Mouse (Mus musculus) limb, embryonic 15.5 days (tissue): Measurements from ENCODE around the gene 1700025G04Rik. TPM values are rescaled to one million over a fixed set of nuclear protein-coding genes. Genes with fewer than 3 reads are reported as not detected.

ENCODE experiments used
- ATAC-seq: fragments of 200-750 bp; cut with Nextera tagmentation; 2 replicates; pipeline ENCODE4 v1.8.0; 2017; ENCODE audit warnings: low read depth, moderate TSS enrichment; ENCODE audit not compliant: insufficient number of reproducible peaks, low FRiP score, low TSS enrichment
- H3K27ac ChIP-seq: fragments of 300-500 bp; sonication (generic); 2 replicates; pipeline ENCODE4 v1.5.1; 2015; ENCODE audit warnings: moderate library complexity, mild to moderate bottlenecking, inconsistent platforms
- H3K27me3 ChIP-seq: fragments of 300-500 bp; sonication (generic); 2 replicates; pipeline ENCODE4 v1.6.1; 2015; ENCODE audit warnings: inconsistent platforms
- H3K36me3 ChIP-seq: fragments of 300-500 bp; sonication (generic); 2 replicates; pipeline ENCODE4 v1.6.1; 2015; ENCODE audit warnings: inconsistent platforms
- H3K4me1 ChIP-seq: fragments of 300-500 bp; sonication (generic); 2 replicates; pipeline ENCODE4 v1.6.1; 2015; ENCODE audit warnings: inconsistent platforms
- H3K4me2 ChIP-seq: fragments of 300-500 bp; sonication (generic); 2 replicates; pipeline ENCODE4 v1.6.1; 2015; ENCODE audit warnings: mild to moderate bottlenecking, inconsistent platforms
- H3K4me3 ChIP-seq: fragments of 300-500 bp; sonication (generic); 2 replicates; pipeline ENCODE4 v1.5.1; 2015; ENCODE audit warnings: mild to moderate bottlenecking, inconsistent platforms
- H3K9ac ChIP-seq: fragments of 300-500 bp; sonication (generic); 2 replicates; pipeline ENCODE4 v1.6.1; 2015; ENCODE audit warnings: inconsistent platforms
- H3K9me3 ChIP-seq: fragments of 300-500 bp; sonication (generic); 2 replicates; pipeline ENCODE4 v1.6.1; 2016; ENCODE audit warnings: inconsistent platforms
- WGBS: fragments of 180-500 bp; shearing (Covaris S2); methylation state at CpG from one replicate; pipeline ENCODE4 v1.1.7; 2015; 5-methylcytosine and 5-hydroxymethylcytosine counted together
- polyA plus RNA-seq: library from polyadenylated mRNA; unstranded; fragments of >200 nt; fragmentation: Nextera tagmentation; extraction: Ambion mirVana; gene quantifications from 2 replicates; pipeline ENCODE4 v1.2.1, GENCODE M21; 2015

Gene 1700025G04Rik
- polyA plus RNA-seq, 1 experiment from 2014 or later = 40.3 TPM

- Histone ChIP-seq H3K9me3 (no peaks in the 10 kb centered on the region), H3K4me1 (peaks cover 23% of the 10 kb centered on the region), H3K9ac (no peak overlapping the region), H3K27me3 (no peaks in the 10 kb centered on the region), H3K36me3 (no peaks in the 10 kb centered on the region), H3K4me3 (no peak overlapping the region), H3K4me2 (no peak overlapping the region), H3K27ac (no peak overlapping the region)
- ATAC-seq = no peak
- 65% methylated on average over 11 of the region's 11 CpGs for WGBS
Measured at GRCm38 (mm10) chr1:151986024-151986778, 103.7 kb downstream of the 1700025G04Rik start.

DNA sequence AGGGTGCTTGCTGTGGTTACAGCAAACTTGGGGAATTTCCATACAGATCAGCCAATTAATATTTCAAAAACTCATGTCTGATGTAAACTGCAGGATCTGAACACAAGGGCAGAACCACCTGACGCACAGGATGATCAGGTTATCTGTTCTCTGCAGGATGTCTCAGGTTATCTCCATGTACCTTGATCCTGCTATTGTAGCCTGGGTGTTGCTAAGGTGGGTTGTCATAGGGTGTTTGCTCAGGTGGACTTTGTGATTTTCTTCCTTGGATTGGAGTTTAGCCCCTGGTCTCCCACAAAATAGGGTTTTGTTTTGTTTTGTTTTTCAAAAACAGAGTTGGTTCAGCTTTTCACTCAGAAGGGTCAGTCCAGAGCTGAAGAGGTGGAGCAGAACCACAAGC is 104.9 kb downstream of the 1700025G04Rik start:
- no peak overlapping the region for H3K4me2 ChIP-seq
- H3K27ac ChIP-seq = no peak overlapping the region
- no peaks in the 10 kb centered on the region for H3K36me3 ChIP-seq
- 88% methylated on average over 1 of the region's 1 CpGs for WGBS
- peaks cover 23% of the 10 kb centered on the region for H3K4me1 ChIP-seq
- no peak overlapping the region for H3K9ac ChIP-seq
- no peaks in the 10 kb centered on the region for H3K27me3 ChIP-seq
- ATAC-seq = no peak
- no peaks in the 10 kb centered on the region for H3K9me3 ChIP-seq
- H3K4me3 ChIP-seq = no peak overlapping the region

- 46% methylated on average over 4 of the region's 4 CpGs for WGBS
- H3K4me1 ChIP-seq = peaks cover 16% of the 10 kb centered on the region
- no peak overlapping the region for H3K4me2 ChIP-seq
- no peak overlapping the region for H3K4me3 ChIP-seq
- no peak overlapping the region for H3K9ac ChIP-seq
- no peaks in the 10 kb centered on the region for H3K27me3 ChIP-seq
- ATAC-seq = no peak
- H3K36me3 ChIP-seq = no peaks in the 10 kb centered on the region
- no peaks in the 10 kb centered on the region for H3K9me3 ChIP-seq
- H3K27ac ChIP-seq = no peak overlapping the region
Measured at GRCm38 (mm10) chr1:151983991-151984390, 105.9 kb downstream of the 1700025G04Rik start.

DNA sequence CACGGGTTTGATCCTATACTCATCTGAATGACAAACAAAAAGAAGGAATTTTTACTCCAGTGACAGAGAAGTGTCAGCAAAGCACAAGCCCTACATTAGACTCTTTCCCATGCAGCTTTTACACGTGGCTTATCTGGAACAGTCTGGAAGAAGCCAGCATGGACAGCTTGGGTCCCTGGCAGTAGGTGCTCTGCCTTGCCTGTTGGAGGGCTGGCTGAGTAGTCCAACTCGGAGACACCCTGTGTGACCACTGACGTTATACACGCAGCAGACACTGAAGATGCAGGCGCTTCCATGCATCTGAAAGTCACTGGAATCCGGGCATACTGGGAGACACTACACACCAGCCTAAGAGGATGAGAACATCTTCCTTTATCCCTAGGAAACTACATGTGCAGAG is 109.4 kb downstream of the 1700025G04Rik start:
- Histone ChIP-seq H3K27me3 (no peaks in the 10 kb centered on the region), H3K4me2 (no peak overlapping the region), H3K36me3 (no peaks in the 10 kb centered on the region), H3K4me3 (no peak overlapping the region), H3K9me3 (no peaks in the 10 kb centered on the region), H3K9ac (no peak overlapping the region), H3K27ac (no peak overlapping the region), H3K4me1 (no peaks in the 10 kb centered on the region)
- 86% methylated on average over 7 of the region's 7 CpGs for WGBS
- no peak for ATAC-seq

- no peaks in the 10 kb centered on the region for H3K4me1 ChIP-seq
- H3K9me3 ChIP-seq = no peaks in the 10 kb centered on the region
- H3K27me3 ChIP-seq = no peaks in the 10 kb centered on the region
- H3K4me2 ChIP-seq = no peak overlapping the region
- ATAC-seq = no peak
- H3K27ac ChIP-seq = no peak overlapping the region
- H3K4me3 ChIP-seq = no peak overlapping the region
- H3K36me3 ChIP-seq = no peaks in the 10 kb centered on the region
- 82% methylated on average over 13 of the region's 13 CpGs for WGBS
- no peak overlapping the region for H3K9ac ChIP-seq
Measured at GRCm38 (mm10) chr1:151979803-151980456, 110.0 kb downstream of the 1700025G04Rik start.

GRCm38 (mm10) chr1:151978751-151979150 is 111.2 kb downstream of the 1700025G04Rik start:
- H3K27me3 ChIP-seq = no peaks in the 10 kb centered on the region
- no peak overlapping the region for H3K4me2 ChIP-seq
- no peaks in the 10 kb centered on the region for H3K36me3 ChIP-seq
- no peak overlapping the region for H3K9ac ChIP-seq
- ATAC-seq = no peak
- no peaks in the 10 kb centered on the region for H3K4me1 ChIP-seq
- 90% methylated on average over 15 of the region's 15 CpGs for WGBS
- H3K9me3 ChIP-seq = no peaks in the 10 kb centered on the region
- H3K4me3 ChIP-seq = no peak overlapping the region
- H3K27ac ChIP-seq = no peak overlapping the region

- H3K4me2 ChIP-seq = no peak overlapping the region
- H3K4me1 ChIP-seq = peaks cover 3% of the 10 kb centered on the region; the same call in 1 of the 2 replicates
- no peaks in the 10 kb centered on the region for H3K27me3 ChIP-seq
- H3K4me3 ChIP-seq = no peak overlapping the region
- ATAC-seq = no peak
- no peak overlapping the region for H3K9ac ChIP-seq
- WGBS = 53% methylated on average over 5 of the region's 5 CpGs
- no peaks in the 10 kb centered on the region for H3K9me3 ChIP-seq
- no peaks in the 10 kb centered on the region for H3K36me3 ChIP-seq
- H3K27ac ChIP-seq = 0 out of 2 replicates have a peak overlapping the region, but pooled peaks have one; percentile 47
Measured at GRCm38 (mm10) chr1:151977596-151977995, 112.3 kb downstream of the 1700025G04Rik start.

- no peak for ATAC-seq
- no peak overlapping the region for H3K4me2 ChIP-seq
- H3K36me3 ChIP-seq = no peaks in the 10 kb centered on the region
- no peaks in the 10 kb centered on the region for H3K9me3 ChIP-seq
- H3K27me3 ChIP-seq = no peaks in the 10 kb centered on the region
- H3K9ac ChIP-seq = no peak overlapping the region
- peaks cover 5% of the 10 kb centered on the region; the same call in 1 of the 2 replicates for H3K4me1 ChIP-seq
- no peak overlapping the region for H3K27ac ChIP-seq
- WGBS = 68% methylated on average over 3 of the region's 3 CpGs
- no peak overlapping the region for H3K4me3 ChIP-seq
Measured at GRCm38 (mm10) chr1:151976850-151977249, 113.1 kb downstream of the 1700025G04Rik start.

DNA sequence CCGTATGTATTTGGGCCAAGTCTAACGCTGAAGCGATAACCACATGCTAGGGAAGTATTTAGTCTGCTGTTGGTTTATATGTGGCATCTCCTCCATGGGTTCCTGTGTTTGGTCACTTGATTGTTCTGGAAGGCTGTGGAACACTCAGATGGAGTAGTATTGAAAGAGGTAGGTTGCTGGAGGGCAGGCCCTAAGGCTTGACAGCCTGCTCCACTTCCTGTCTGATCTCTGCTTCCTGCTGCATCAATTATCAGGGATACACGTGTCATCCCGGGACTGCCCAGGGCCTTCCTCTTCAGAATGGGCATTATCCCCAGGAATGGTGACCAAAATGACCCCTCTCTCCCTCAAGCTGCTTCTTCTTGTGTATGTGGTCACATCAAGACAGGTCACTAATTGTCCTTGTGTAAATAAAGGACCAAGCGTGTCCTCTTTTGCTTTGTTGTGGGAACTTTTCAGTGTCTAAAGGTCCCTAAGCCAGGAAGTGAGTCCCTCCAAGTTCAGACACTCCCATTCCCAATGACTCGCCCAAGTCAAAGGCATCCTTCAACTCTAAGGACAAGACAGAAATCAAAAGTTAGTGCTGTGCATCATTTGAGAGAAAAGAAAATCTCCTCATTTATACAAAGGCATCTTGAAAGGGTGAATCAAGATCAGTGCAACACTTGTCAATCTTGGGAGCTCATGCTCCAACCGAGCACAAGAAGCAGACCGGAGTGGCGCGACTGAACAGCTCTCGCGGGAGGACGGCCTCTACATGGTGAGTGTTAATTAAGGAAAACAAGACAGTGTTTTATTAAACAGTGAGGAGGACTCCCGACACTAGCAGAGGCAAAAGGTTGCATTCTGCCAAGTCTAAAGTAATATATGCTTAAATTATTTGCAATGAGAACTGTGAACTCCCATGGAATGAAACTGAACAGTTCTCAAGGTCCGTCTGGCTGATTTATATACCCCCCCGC is 114.2 kb downstream of the 1700025G04Rik start:
- Histone ChIP-seq H3K4me2 (no peak overlapping the region), H3K27ac (no peak overlapping the region), H3K4me1 (peaks cover 5% of the 10 kb centered on the region; the same call in 1 of the 2 replicates), H3K9me3 (no peaks in the 10 kb centered on the region), H3K4me3 (no peak overlapping the region), H3K36me3 (no peaks in the 10 kb centered on the region), H3K27me3 (no peaks in the 10 kb centered on the region), H3K9ac (no peak overlapping the region)
- no peak for ATAC-seq
- WGBS = 85% methylated on average over 17 of the region's 17 CpGs

- no peak for ATAC-seq
- Histone ChIP-seq H3K9me3 (no peaks in the 10 kb centered on the region), H3K4me2 (no peak overlapping the region), H3K9ac (no peak overlapping the region), H3K27ac (no peak overlapping the region), H3K27me3 (no peaks in the 10 kb centered on the region), H3K4me1 (peaks cover 5% of the 10 kb centered on the region; the same call in 1 of the 2 replicates), H3K4me3 (no peak overlapping the region), H3K36me3 (no peaks in the 10 kb centered on the region)
- WGBS = 80% methylated on average over 8 of the region's 8 CpGs
Measured at GRCm38 (mm10) chr1:151974887-151975286, 115.0 kb downstream of the 1700025G04Rik start.

DNA sequence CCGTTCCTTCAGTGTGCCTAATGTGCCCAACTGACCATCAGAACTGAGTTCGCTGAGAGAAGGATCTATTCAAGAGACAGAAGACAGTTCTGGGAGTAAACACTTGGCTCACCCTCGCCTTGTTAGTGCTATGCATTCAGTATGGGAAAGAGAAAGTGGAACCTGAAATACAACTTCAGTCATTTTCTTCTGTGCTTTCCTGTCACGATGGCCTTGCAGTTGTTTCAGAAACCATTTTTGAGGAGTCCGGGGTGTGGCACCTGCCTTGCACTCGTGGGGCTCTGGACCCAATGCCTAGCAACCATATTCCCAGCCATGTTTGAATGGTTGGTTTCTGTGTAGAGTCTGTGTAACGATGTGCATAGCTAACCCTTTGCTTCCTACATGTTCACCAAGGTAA is 115.5 kb downstream of the 1700025G04Rik start:
- no peaks in the 10 kb centered on the region for H3K9me3 ChIP-seq
- no peaks in the 10 kb centered on the region for H3K27me3 ChIP-seq
- peaks cover 5% of the 10 kb centered on the region; the same call in 1 of the 2 replicates for H3K4me1 ChIP-seq
- no peak overlapping the region for H3K27ac ChIP-seq
- no peaks in the 10 kb centered on the region for H3K36me3 ChIP-seq
- H3K4me2 ChIP-seq = no peak overlapping the region
- no peak overlapping the region for H3K4me3 ChIP-seq
- WGBS = 85% methylated on average over 7 of the region's 7 CpGs
- ATAC-seq = no peak
- no peak overlapping the region for H3K9ac ChIP-seq
